Mouse (Mus musculus): ENCODE results near the gene Olfr750. TPM values are rescaled to one million over a fixed set of nuclear protein-coding genes. Genes with fewer than 3 reads are reported as not detected.

Gene Olfr750
- polyA plus RNA-seq, 1 experiment: 0.77 TPM

DNA sequence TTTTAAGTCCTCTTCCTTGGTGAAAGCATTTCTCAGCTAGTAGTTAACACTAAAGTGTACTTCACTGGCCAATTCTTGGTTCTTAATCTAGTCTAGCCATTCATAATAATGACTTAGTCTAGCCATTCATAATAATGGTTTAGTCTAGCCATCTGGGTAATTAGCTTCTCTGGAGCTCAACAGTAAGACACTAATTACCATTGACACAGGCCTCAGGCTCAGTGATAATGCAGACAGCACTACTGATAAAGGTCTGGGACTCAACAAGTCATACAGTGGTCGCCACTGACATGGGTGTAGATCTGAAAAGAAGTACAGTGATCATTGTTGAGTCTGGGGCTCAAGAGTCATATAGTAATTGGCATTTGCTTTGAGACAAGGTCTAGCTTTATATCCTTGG, 49.4 kb downstream of the Olfr750 start:
- no peak for TF ChIP-seq CTCF (IDR thresholded peaks at IDR 0.05; ENCODE audit: control insufficient read depth, insufficient read depth, insufficient replicate concordance, low read depth, low read length)
- TF ChIP-seq POLR2A (IDR thresholded peaks at IDR 0.05; ENCODE audit: control insufficient read depth, low read depth, low read length): no peak
- Histone ChIP-seq H3K36me3 (ENCODE audit: control insufficient read depth, insufficient read depth, low read length) (no peaks in the 10 kb centered on the region), H3K27ac (ENCODE audit: control insufficient read depth, insufficient read depth, low read depth, low read length) (no peak overlapping the region), H3K4me1 (ENCODE audit: control insufficient read depth, insufficient read depth, low read length) (no peaks in the 10 kb centered on the region), H3K27me3 (ENCODE audit: control insufficient read depth, insufficient read depth, low read length) (no peaks in the 10 kb centered on the region), H3K4me3 (ENCODE audit: control insufficient read depth, low read depth, low read length) (no peak overlapping the region)

GRCm38 (mm10) chr14:51023457-51023856, 50.8 kb downstream of the Olfr750 start:
- Histone ChIP-seq H3K4me3 (ENCODE audit: control insufficient read depth, low read depth, low read length) (no peak overlapping the region), H3K27ac (ENCODE audit: control insufficient read depth, insufficient read depth, low read depth, low read length) (no peak overlapping the region), H3K27me3 (ENCODE audit: control insufficient read depth, insufficient read depth, low read length) (no peaks in the 10 kb centered on the region), H3K36me3 (ENCODE audit: control insufficient read depth, insufficient read depth, low read length) (no peaks in the 10 kb centered on the region), H3K4me1 (ENCODE audit: control insufficient read depth, insufficient read depth, low read length) (no peaks in the 10 kb centered on the region)
- TF ChIP-seq POLR2A (IDR thresholded peaks at IDR 0.05; ENCODE audit: control insufficient read depth, low read depth, low read length): no peak
- TF ChIP-seq CTCF (IDR thresholded peaks at IDR 0.05; ENCODE audit: control insufficient read depth, insufficient read depth, insufficient replicate concordance, low read depth, low read length): no peak

GRCm38 (mm10) chr14:51017256-51017655, 57.0 kb downstream of the Olfr750 start:
- Histone ChIP-seq H3K4me1 (ENCODE audit: control insufficient read depth, insufficient read depth, low read length) (no peaks in the 10 kb centered on the region), H3K4me3 (ENCODE audit: control insufficient read depth, low read depth, low read length) (no peak overlapping the region), H3K27me3 (ENCODE audit: control insufficient read depth, insufficient read depth, low read length) (no peaks in the 10 kb centered on the region), H3K27ac (ENCODE audit: control insufficient read depth, insufficient read depth, low read depth, low read length) (no peak overlapping the region), H3K36me3 (ENCODE audit: control insufficient read depth, insufficient read depth, low read length) (no peaks in the 10 kb centered on the region)
- no peak for TF ChIP-seq POLR2A (IDR thresholded peaks at IDR 0.05; ENCODE audit: control insufficient read depth, low read depth, low read length)
- TF ChIP-seq CTCF (IDR thresholded peaks at IDR 0.05; ENCODE audit: control insufficient read depth, insufficient read depth, insufficient replicate concordance, low read depth, low read length): no peak

Other genes with a start within 250 kb of the Olfr750 start
- 9.3 and 12.6 TPM in 2 replicates for gene Tep1, start 203.9 kb downstream of the Olfr750 start, polyA plus RNA-seq (2012; rRNA removed)
- 0.04 and 0.07 TPM in 2 replicates for gene Klhl33, start 176.9 kb downstream of the Olfr750 start, polyA plus RNA-seq (2012; rRNA removed)
- gene Osgep, start 149.5 kb downstream of the Olfr750 start, polyA plus RNA-seq (2012; rRNA removed): 52.9 and 58.1 TPM in 2 replicates
- gene Apex1, start 149.5 kb downstream of the Olfr750 start, polyA plus RNA-seq (2012; rRNA removed): 31.1 and 33.9 TPM in 2 replicates
- 35.1 and 48.1 TPM in 2 replicates for gene Pip4p1, start 143.6 kb downstream of the Olfr750 start, polyA plus RNA-seq (2012; rRNA removed)
- gene Pnp, start 143.4 kb downstream of the Olfr750 start, polyA plus RNA-seq (2012; rRNA removed): 5.6 and 5.8 TPM in 2 replicates
- gene Gm49342, start 129.9 kb downstream of the Olfr750 start, polyA plus RNA-seq (2012; rRNA removed): 4.8 and 5.5 TPM in 2 replicates
- 22.3 and 22.9 TPM in 2 replicates for gene Pnp2, start 118.4 kb downstream of the Olfr750 start, polyA plus RNA-seq (2012; rRNA removed)
- 2.7 and 3.7 TPM in 2 replicates for gene Rnase10, start 66.7 kb downstream of the Olfr750 start, polyA plus RNA-seq (2012; rRNA removed)
- gene Rnase9, start 32.6 kb downstream of the Olfr750 start, polyA plus RNA-seq (2012; rRNA removed): 1.0 TPM in 1 of 2 replicates, not detected in the other
- gene Rnase11, start 24.3 kb downstream of the Olfr750 start, polyA plus RNA-seq (2012; rRNA removed): 0.22 and 0.49 TPM in 2 replicates
- 17.3 TPM in 1 of 2 replicates, not detected in the other for gene Rnase12, start 16.8 kb downstream of the Olfr750 start, polyA plus RNA-seq (2012; rRNA removed)
- 8.8 and 11.5 TPM in 2 replicates for gene Rnase4, start 16.6 kb upstream of the Olfr750 start, polyA plus RNA-seq (2012; rRNA removed)
- 0.89 and 1.5 TPM in 2 replicates for gene Ang, start 16.7 kb upstream of the Olfr750 start, polyA plus RNA-seq (2012; rRNA removed)
- 10.3 TPM in 1 of 2 replicates, not detected in the other for gene Eddm3b, start 40.0 kb upstream of the Olfr750 start, polyA plus RNA-seq (2012; rRNA removed)
- gene Rnase6, start 49.5 kb upstream of the Olfr750 start, polyA plus RNA-seq (2012; rRNA removed): 0.63 and 0.93 TPM in 2 replicates
- 0.56 and 0.84 TPM in 2 replicates for gene Rnase1, start 72.3 kb upstream of the Olfr750 start, polyA plus RNA-seq (2012; rRNA removed)
- not detected in 2 replicates for gene Rnase2b, start 87.8 kb upstream of the Olfr750 start, polyA plus RNA-seq (2012; rRNA removed)
- gene Ang2, start 124.7 kb upstream of the Olfr750 start, polyA plus RNA-seq (2012; rRNA removed): not detected in 2 replicates
- not detected in 2 replicates for gene Ear14, start 129.0 kb upstream of the Olfr750 start, polyA plus RNA-seq (2012; rRNA removed)
- 0.17 TPM in 1 of 2 replicates, not detected in the other for gene Rnase2a, start 181.7 kb upstream of the Olfr750 start, polyA plus RNA-seq (2012; rRNA removed)